Mouse (Mus musculus): Measurements from ENCODE around the gene Rab7b. TPM values are rescaled to one million over a fixed set of nuclear protein-coding genes. Genes with fewer than 3 reads are reported as not detected.

Rab7b gene
- polyA plus RNA-seq, 1 experiment, result 2.2 TPM

GRCm38 (mm10) chr1:131733474-131734180 is 45.1 kb downstream of the Rab7b start:
- DNase-seq (ENCODE audit: low read depth, low spot score), result no peak
- 62% methylated on average over 13 of the region's 13 CpGs for WGBS

GRCm38 (mm10) chr1:131734657-131735273 is 46.3 kb downstream of the Rab7b start:
- DNase-seq (ENCODE audit: low read depth, low spot score), result no peak
- 86% methylated on average over 6 of the region's 6 CpGs for WGBS

- DNase-seq (ENCODE audit: low read depth, low spot score), result no peak
- WGBS, result 74% methylated on average over 9 of the region's 9 CpGs
Observed at GRCm38 (mm10) chr1:131736494-131736893, 48.0 kb downstream of the Rab7b start.

GRCm38 (mm10) chr1:131737269-131737668 is 48.8 kb downstream of the Rab7b start:
- 39% methylated on average over 5 of the region's 5 CpGs for WGBS
- DNase-seq (ENCODE audit: low read depth, low spot score), result no peak

- DNase-seq (ENCODE audit: low read depth, low spot score), result no peak
- 74% methylated on average over 1 of the region's 1 CpGs for WGBS
Observed at GRCm38 (mm10) chr1:131738760-131739159, 50.3 kb downstream of the Rab7b start.

- 87% methylated on average over 9 of the region's 9 CpGs for WGBS
Observed at GRCm38 (mm10) chr1:131739481-131740160, 51.1 kb downstream of the Rab7b start.

GRCm38 (mm10) chr1:131743868-131744464 is 55.5 kb downstream of the Rab7b start, which contains the start of gene Slc26a9:
Gene Slc26a9, plus strand, starts transcription at chr1:131744022.
- no peak for DNase-seq (ENCODE audit: low read depth, low spot score)
- 39% methylated on average over 10 of the region's 10 CpGs for WGBS

More at GRCm38 (mm10) chr1:131739481-131740160, 51.1 kb downstream of the Rab7b start:
- no peak for DNase-seq (ENCODE audit: low read depth, low spot score)

GRCm38 (mm10) chr1:131745391-131745790 is 56.9 kb downstream of the Rab7b start:
- no peak for DNase-seq (ENCODE audit: low read depth, low spot score)
- 85% methylated on average over 5 of the region's 5 CpGs for WGBS

GRCm38 (mm10) chr1:131747761-131748160 is 59.3 kb downstream of the Rab7b start:
- DNase-seq (ENCODE audit: low read depth, low spot score), result no peak
- 70% methylated on average over 2 of the region's 2 CpGs for WGBS

GRCm38 (mm10) chr1:131748636-131749035 is 60.1 kb downstream of the Rab7b start:
- no peak for DNase-seq (ENCODE audit: low read depth, low spot score)
- WGBS, result 71% methylated on average over 2 of the region's 2 CpGs

- DNase-seq (ENCODE audit: low read depth, low spot score), result no peak
- WGBS, result 70% methylated on average over 15 of the region's 15 CpGs
Observed at GRCm38 (mm10) chr1:131749706-131750545, 61.4 kb downstream of the Rab7b start.

GRCm38 (mm10) chr1:131751181-131751890 is 62.8 kb downstream of the Rab7b start:
- no peak for DNase-seq (ENCODE audit: low read depth, low spot score)
- 65% methylated on average over 3 of the region's 3 CpGs for WGBS

- DNase-seq (ENCODE audit: low read depth, low spot score), result no peak
- 26% methylated on average over 10 of the region's 10 CpGs for WGBS
Observed at GRCm38 (mm10) chr1:131751891-131752311, 63.4 kb downstream of the Rab7b start.

- WGBS, result 63% methylated on average over 3 of the region's 3 CpGs
- DNase-seq (ENCODE audit: low read depth, low spot score), result no peak
Observed at GRCm38 (mm10) chr1:131754212-131754829, 65.8 kb downstream of the Rab7b start.

GRCm38 (mm10) chr1:131754916-131755315 is 66.4 kb downstream of the Rab7b start:
- DNase-seq (ENCODE audit: low read depth, low spot score), result no peak
- 75% methylated on average over 4 of the region's 4 CpGs for WGBS

- DNase-seq (ENCODE audit: low read depth, low spot score), result no peak
- WGBS, result 90% methylated on average over 6 of the region's 6 CpGs
Observed at GRCm38 (mm10) chr1:131757211-131757610, 68.7 kb downstream of the Rab7b start.

GRCm38 (mm10) chr1:131758796-131759195 is 70.3 kb downstream of the Rab7b start:
- WGBS, result 86% methylated on average over 7 of the region's 7 CpGs
- no peak for DNase-seq (ENCODE audit: low read depth, low spot score)

- DNase-seq (ENCODE audit: low read depth, low spot score), result no peak
- WGBS, result 58% methylated on average over 9 of the region's 9 CpGs
Observed at GRCm38 (mm10) chr1:131759667-131760427, 71.4 kb downstream of the Rab7b start.

Data from large intestine, adult 2 months (tissue).